Comparison of ENCODE assay signal across 8 mouse cellular contexts in the genomic region with DNA sequence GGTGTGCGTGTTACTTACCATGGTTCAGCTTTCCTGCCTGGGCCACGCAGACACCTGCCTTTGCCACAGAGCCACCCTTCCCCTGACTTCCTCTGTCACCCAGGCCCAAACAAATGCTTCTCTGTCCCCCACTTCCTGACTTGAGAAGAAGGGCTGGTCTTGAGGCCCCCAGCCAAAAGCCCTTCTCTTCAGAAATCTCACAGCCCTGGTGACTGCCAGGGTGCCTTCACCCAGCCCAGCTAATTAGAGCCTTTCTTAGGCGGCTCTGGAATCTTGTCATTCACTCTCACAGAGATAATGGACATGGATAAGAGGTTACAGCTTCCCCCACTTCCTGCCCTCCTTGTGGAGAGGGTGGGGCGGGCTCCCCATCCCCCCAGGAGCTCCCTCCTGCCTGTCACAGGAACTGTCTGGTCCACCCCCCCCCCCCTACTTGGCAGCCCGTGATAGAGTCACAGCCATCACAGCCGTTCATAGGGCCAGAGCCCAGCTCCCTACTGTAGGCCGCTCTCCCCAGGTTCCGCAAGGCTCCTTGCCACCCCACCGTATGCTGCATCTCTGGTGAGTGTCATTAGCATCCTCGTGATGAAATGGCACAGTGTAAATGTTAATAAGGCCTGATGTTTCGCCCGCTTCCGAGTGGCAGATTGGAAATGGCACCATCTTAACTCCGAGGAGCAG. TPM values are rescaled to one million over a fixed set of nuclear protein-coding genes. Genes with fewer than 3 reads are reported as not detected.
DNase-seq lines count a peak whose midpoint lies in the region; ATAC-seq and TF ChIP-seq lines count a peak whose summit lies in the region.

No protein-coding gene starts in this region.

- no peak for TF ChIP-seq CTCF in lung, adult 2 months (IDR thresholded peaks at IDR 0.05; ENCODE audit: insufficient read depth, low read length)
- no peak for TF ChIP-seq CTCF in liver, postnatal 0 days (IDR thresholded peaks at IDR 0.05; ENCODE audit: low read depth)

- no peak for TF ChIP-seq POLR2A in lung, adult 2 months (IDR thresholded peaks at IDR 0.05; ENCODE audit: borderline replicate concordance, extremely low read depth, low read depth, low read length)

- no peaks in the 10 kb centered on the region for H3K36me3 ChIP-seq in lung, embryonic 16.5 days (ENCODE audit: control insufficient read depth, insufficient read depth, low read length)
- H3K36me3 ChIP-seq in forebrain, embryonic 14.5 days (ENCODE audit: control insufficient read depth, insufficient read depth, low read length) = no peaks in the 10 kb centered on the region
- peaks cover 7% of the 10 kb centered on the region; the same call in 1 of the 2 replicates for H3K36me3 ChIP-seq in liver, postnatal 0 days (replicated peaks; ENCODE audit: insufficient read depth, low read length)

- H3K9me3 ChIP-seq in lung, embryonic 16.5 days (ENCODE audit: control insufficient read depth, low read length) = no peaks in the 10 kb centered on the region
- H3K9me3 ChIP-seq in forebrain, embryonic 14.5 days (replicated peaks; ENCODE audit: control insufficient read depth, low read length) = no peaks in the 10 kb centered on the region
- no peaks in the 10 kb centered on the region for H3K9me3 ChIP-seq in liver, postnatal 0 days (ENCODE audit: low read length)

- peak; percentile 29; the same call in 1 of the 2 replicates for ATAC-seq in lung, embryonic 16.5 days (ENCODE audit: low read depth)
- peak; percentile 77 for ATAC-seq in forebrain, embryonic 14.5 days
- ATAC-seq in liver, postnatal 0 days = no peak

- no peaks in the 10 kb centered on the region for H3K27me3 ChIP-seq in lung, embryonic 16.5 days (ENCODE audit: control insufficient read depth, insufficient read depth, low read depth, low read length)
- no peaks in the 10 kb centered on the region for H3K27me3 ChIP-seq in forebrain, embryonic 14.5 days (replicated peaks; ENCODE audit: control insufficient read depth, insufficient read depth, low read length)
- H3K27me3 ChIP-seq in liver, postnatal 0 days (ENCODE audit: insufficient read depth, low read length) = no peaks in the 10 kb centered on the region

- no peak for TF ChIP-seq EP300 in liver, postnatal 0 days (IDR thresholded peaks at IDR 0.05; ENCODE audit: low read depth)

- H3K4me1 ChIP-seq in lung, embryonic 16.5 days (replicated peaks; ENCODE audit: control insufficient read depth, insufficient read depth, low read length) = peaks cover 25% of the 10 kb centered on the region
- H3K4me1 ChIP-seq in lung, adult 2 months (ENCODE audit: control insufficient read depth, insufficient read depth, low read length) = peaks cover 20% of the 10 kb centered on the region
- H3K4me1 ChIP-seq in forebrain, embryonic 14.5 days (ENCODE audit: control insufficient read depth, insufficient read depth, low read length) = peaks cover 57% of the 10 kb centered on the region
- H3K4me1 ChIP-seq in liver, postnatal 0 days (ENCODE audit: insufficient read depth) = peaks cover 27% of the 10 kb centered on the region

- H3K4me3 ChIP-seq in lung, embryonic 16.5 days (ENCODE audit: low read length) = no peak overlapping the region
- no peak overlapping the region for H3K4me3 ChIP-seq in lung, adult 2 months (replicated peaks; ENCODE audit: extremely low read depth, low read depth, low read length)
- no peak overlapping the region for H3K4me3 ChIP-seq in forebrain, embryonic 14.5 days (ENCODE audit: low read depth, low read length)
- no peak overlapping the region for H3K4me3 ChIP-seq in liver, postnatal 0 days (ENCODE audit: low read depth, low read length)

- no peak overlapping the region for H3K9ac ChIP-seq in lung, embryonic 16.5 days (ENCODE audit: low read length)
- no peak overlapping the region; the same call in 1 of the 2 replicates for H3K9ac ChIP-seq in forebrain, embryonic 14.5 days (ENCODE audit: low read length)
- 0 out of 2 replicates have a peak overlapping the region, but pooled peaks have one; percentile 5 for H3K9ac ChIP-seq in liver, postnatal 0 days (replicated peaks)

- no peak for DNase-seq in lung, adult 2 months
- peak; percentile 87 for DNase-seq in forebrain, embryonic 14.5 days (ENCODE audit: low spot score)
- DNase-seq in liver, postnatal 0 days = no peak
- DNase-seq in thymus, postnatal 36 days = peak; percentile 56 to 73
- DNase-seq in embryo, embryonic 10 days (ENCODE audit: low spot score) = no peak
- DNase-seq in urinary bladder, postnatal 4 days (ENCODE audit: low spot score in 2 of 2) = no peak
- DNase-seq in frontal cortex, postnatal 25 days (ENCODE audit: low spot score in 2 of 2) = no peak

- no peak overlapping the region for H3K4me2 ChIP-seq in lung, embryonic 16.5 days (ENCODE audit: low read depth, low read length)
- peak overlapping the region; percentile 5; the same call in 1 of the 2 replicates for H3K4me2 ChIP-seq in forebrain, embryonic 14.5 days (ENCODE audit: low read length)
- no peak overlapping the region for H3K4me2 ChIP-seq in liver, postnatal 0 days (ENCODE audit: low read depth, low read length)

- H3K27ac ChIP-seq in lung, embryonic 16.5 days (ENCODE audit: low read length) = no peak overlapping the region
- H3K27ac ChIP-seq in forebrain, embryonic 14.5 days (ENCODE audit: low read depth, low read length) = peak overlapping the region; percentile 74; the same call in 1 of the 2 replicates
- H3K27ac ChIP-seq in liver, postnatal 0 days (ENCODE audit: low read depth) = peak overlapping the region; percentile 34; the same call in 1 of the 2 replicates

- WGBS in lung, embryonic 16.5 days = 50% methylated on average over 14 of the region's 14 CpGs
- WGBS in lung, adult 2 months = 54% methylated on average over 14 of the region's 14 CpGs
- 16% methylated on average over 14 of the region's 14 CpGs for WGBS in forebrain, embryonic 14.5 days
- WGBS in liver, postnatal 0 days (ENCODE audit: insufficient replicate concordance) = 53% methylated on average over 14 of the region's 14 CpGs

RNA-seq across cellular contexts. Expression of gene Nat9, which starts 39.3 kb away (rescaled TPM):
- polyA plus RNA-seq in lung, embryonic 16.5 days (2015; fragmentation: Nextera tagmentation; extraction: Ambion mirVana) = 26.0 and 29.8 TPM in 2 replicates
- polyA plus RNA-seq in lung, adult 2 months (2012; rRNA removed) = 18.8 and 26.4 TPM in 2 replicates
- 19.5 and 20.4 TPM in 2 replicates for polyA plus RNA-seq in forebrain, embryonic 14.5 days (2014; fragmentation: Nextera tagmentation; extraction: Ambion mirVana)
- 16.5 and 16.7 TPM in 2 replicates for polyA plus RNA-seq in liver, postnatal 0 days (2015; fragmentation: Nextera tagmentation; extraction: Ambion mirVana)

RNA-seq across cellular contexts. Expression of gene Tmem104, which starts 39.7 kb away (rescaled TPM):
- 8.6 and 9.1 TPM in 2 replicates for polyA plus RNA-seq in lung, embryonic 16.5 days (2015; fragmentation: Nextera tagmentation; extraction: Ambion mirVana)
- polyA plus RNA-seq in lung, adult 2 months (2012; rRNA removed) = 19.1 and 21.6 TPM in 2 replicates
- 6.3 and 8.5 TPM in 2 replicates for polyA plus RNA-seq in forebrain, embryonic 14.5 days (2014; fragmentation: Nextera tagmentation; extraction: Ambion mirVana)
- polyA plus RNA-seq in liver, postnatal 0 days (2015; fragmentation: Nextera tagmentation; extraction: Ambion mirVana) = 5.7 and 7.1 TPM in 2 replicates

RNA-seq across cellular contexts. Expression of gene Grin2c, which starts 40.1 kb away (rescaled TPM):
- polyA plus RNA-seq in lung, embryonic 16.5 days (2015; fragmentation: Nextera tagmentation; extraction: Ambion mirVana) = 0.06 TPM in 1 of 2 replicates, not detected in the other
- polyA plus RNA-seq in lung, adult 2 months (2012; rRNA removed) = 4.8 and 6.5 TPM in 2 replicates
- polyA plus RNA-seq in forebrain, embryonic 14.5 days (2014; fragmentation: Nextera tagmentation; extraction: Ambion mirVana) = 0.12 and 0.14 TPM in 2 replicates
- polyA plus RNA-seq in liver, postnatal 0 days (2015; fragmentation: Nextera tagmentation; extraction: Ambion mirVana) = 0.04 and 0.09 TPM in 2 replicates

RNA-seq across cellular contexts. Expression of gene Fdxr, which starts 49.9 kb away (rescaled TPM):
- polyA plus RNA-seq in lung, embryonic 16.5 days (2015; fragmentation: Nextera tagmentation; extraction: Ambion mirVana) = 14.1 and 14.2 TPM in 2 replicates
- 11.1 and 13.0 TPM in 2 replicates for polyA plus RNA-seq in lung, adult 2 months (2012; rRNA removed)
- 17.2 and 20.0 TPM in 2 replicates for polyA plus RNA-seq in forebrain, embryonic 14.5 days (2014; fragmentation: Nextera tagmentation; extraction: Ambion mirVana)
- polyA plus RNA-seq in liver, postnatal 0 days (2015; fragmentation: Nextera tagmentation; extraction: Ambion mirVana) = 7.0 and 7.3 TPM in 2 replicates

Comparison
In these comparisons a context has a peak if more than half of its experiments do, and no peak if none do; other contexts are left out.
1. DNase-seq: peak in forebrain, embryonic 14.5 days (single experiment) and thymus, postnatal 36 days (2 of 2); none in lung, adult 2 months (single experiment), liver, postnatal 0 days (single experiment), embryo, embryonic 10 days (single experiment), urinary bladder, postnatal 4 days (0 of 2) and frontal cortex, postnatal 25 days (0 of 2).